Mouse (Mus musculus) heart, embryonic 16.5 days (tissue): ENCODE results near the gene Palld. TPM values are rescaled to one million over a fixed set of nuclear protein-coding genes. Genes with fewer than 3 reads are reported as not detected.

ENCODE experiments used
- ATAC-seq: fragments of 200-750 bp; cut with Nextera tagmentation; replicated peaks from 2 replicates; pipeline ENCODE4 v1.8.0; 2017; ENCODE audit warnings: moderate number of reproducible peaks; ENCODE audit not compliant: insufficient read depth, low FRiP score; ENCODE audit errors: extremely low read depth
- H3K27ac ChIP-seq: fragments of 300-500 bp; sonication (generic); 2 replicates; pipeline ENCODE4 v1.5.1; 2014; ENCODE audit warnings: mild to moderate bottlenecking, low read length, control low read depth, moderate library complexity
- H3K27me3 ChIP-seq: fragments of 300-500 bp; sonication (generic); 2 replicates; pipeline ENCODE4 v1.6.1; 2014; ENCODE audit warnings: low read length, mixed read lengths; ENCODE audit not compliant: control insufficient read depth, insufficient read depth
- H3K36me3 ChIP-seq: fragments of 300-500 bp; sonication (generic); 2 replicates; pipeline ENCODE4 v1.6.1; 2014; ENCODE audit not compliant: control insufficient read depth, insufficient read depth
- H3K4me1 ChIP-seq: fragments of 300-500 bp; sonication (generic); 2 replicates; pipeline ENCODE4 v1.6.1; 2014; ENCODE audit warnings: low read length, mixed read lengths; ENCODE audit not compliant: control insufficient read depth, insufficient read depth
- H3K4me2 ChIP-seq: fragments of 300-500 bp; sonication (generic); 2 replicates; pipeline ENCODE4 v1.6.1; 2014; ENCODE audit warnings: low read depth, mild to moderate bottlenecking, control low read depth, low read length
- H3K4me3 ChIP-seq: fragments of 300-500 bp; sonication (generic); 2 replicates; pipeline ENCODE4 v1.5.1; 2014; ENCODE audit warnings: mild to moderate bottlenecking, control low read depth, low read length
- H3K9ac ChIP-seq: fragments of 300-500 bp; sonication (generic); 2 replicates; pipeline ENCODE4 v1.6.1; 2014; ENCODE audit warnings: low read length, control low read depth
- H3K9me3 ChIP-seq: fragments of 300-500 bp; sonication (generic); replicated peaks from 2 replicates; pipeline ENCODE4 v1.6.1; 2016; ENCODE audit warnings: low read length; ENCODE audit not compliant: control insufficient read depth
- WGBS: fragments of 180-500 bp; shearing (Covaris S2); extraction: QIAGEN DNeasy Blood & Tissue Kit; methylation state at CpG from one replicate; pipeline ENCODE4 v1.1.7; 2014; 5-methylcytosine and 5-hydroxymethylcytosine counted together
- polyA plus RNA-seq: library from polyadenylated mRNA; unstranded; fragments of >200 nt; fragmentation: Nextera tagmentation; extraction: Ambion mirVana; gene quantifications from 2 replicates; pipeline ENCODE4 v1.2.1, GENCODE M21; 2015

The Palld gene
- polyA plus RNA-seq, 1 experiment from 2014 or later = 190 TPM

DNA sequence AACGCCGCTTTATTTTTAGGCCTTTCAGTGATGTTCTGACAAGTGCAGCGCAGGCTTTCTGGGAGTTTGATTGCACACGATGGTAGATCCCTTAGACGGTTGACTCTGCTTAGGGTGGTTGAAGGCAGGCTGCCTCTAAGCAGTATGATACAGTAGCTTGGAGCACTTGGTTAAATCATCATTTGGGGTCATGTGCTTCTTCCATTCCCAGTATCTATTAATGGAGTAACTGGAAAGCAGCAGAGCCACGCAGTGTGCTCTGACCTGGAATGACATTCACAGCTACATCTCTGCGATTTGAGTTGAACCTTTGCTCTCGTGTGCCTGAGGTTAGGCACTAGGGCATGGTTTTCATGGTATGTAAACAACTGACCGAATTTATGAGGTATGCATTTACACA lies 11.5 kb upstream of the Palld start:
- H3K9me3 ChIP-seq = no peaks in the 10 kb centered on the region
- 49% methylated on average over 9 of the region's 9 CpGs for WGBS
- peaks cover 23% of the 10 kb centered on the region for H3K4me1 ChIP-seq
- no peak overlapping the region for H3K4me3 ChIP-seq
- H3K4me2 ChIP-seq = peak overlapping the region; percentile 26
- H3K27ac ChIP-seq = peak overlapping the region; percentile 63
- no peaks in the 10 kb centered on the region for H3K27me3 ChIP-seq
- ATAC-seq = peak; percentile 32
- H3K9ac ChIP-seq = peak overlapping the region; percentile 20; the same call in 1 of the 2 replicates
- H3K36me3 ChIP-seq = no peaks in the 10 kb centered on the region

DNA sequence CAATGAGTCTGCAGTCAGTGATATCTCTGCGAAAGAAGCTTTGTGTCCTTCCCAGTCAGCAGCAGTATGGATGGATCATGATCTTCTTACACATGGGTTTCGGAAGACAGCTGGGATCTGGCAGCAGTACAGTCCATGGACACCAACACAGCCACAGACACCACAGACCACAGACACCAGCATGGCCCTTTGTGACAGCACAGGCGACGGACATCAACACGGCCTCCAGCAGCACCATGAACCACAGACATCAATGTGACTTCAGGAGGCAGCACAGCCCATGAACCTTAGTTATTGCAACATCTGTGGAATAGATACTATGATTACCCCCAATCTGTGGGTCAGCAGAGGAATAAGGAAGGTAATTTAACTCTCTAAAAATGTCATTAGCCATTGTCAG lies 10.3 kb upstream of the Palld start:
- WGBS = 91% methylated on average over 5 of the region's 5 CpGs
- H3K27me3 ChIP-seq = no peaks in the 10 kb centered on the region
- ATAC-seq = no peak

DNA sequence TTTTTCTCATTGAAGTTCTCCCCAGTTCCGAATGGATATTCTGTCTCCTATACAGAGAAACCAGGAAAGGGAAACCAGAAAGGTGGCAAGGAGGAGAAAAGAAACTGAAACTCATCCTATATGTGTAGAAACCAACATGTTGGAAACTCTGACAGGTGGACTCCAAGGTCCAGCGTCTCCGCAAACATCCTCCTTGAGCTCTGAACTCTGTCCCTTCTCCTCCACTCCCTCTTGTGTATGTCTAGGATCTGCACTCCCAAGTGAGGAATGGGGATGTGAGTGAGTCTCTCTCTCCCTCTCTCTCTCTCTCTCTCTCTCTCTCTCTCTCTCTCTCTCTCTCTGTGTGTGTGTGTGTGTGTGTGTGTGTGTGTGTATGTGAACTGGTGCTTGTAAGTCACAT lies 6.8 kb upstream of the Palld start:
- no peaks in the 10 kb centered on the region for H3K9me3 ChIP-seq
- peaks cover 27% of the 10 kb centered on the region for H3K4me1 ChIP-seq
- H3K4me2 ChIP-seq = peak overlapping the region; percentile 58; the same call in 1 of the 2 replicates
- 47% methylated on average over 3 of the region's 3 CpGs for WGBS
- H3K9ac ChIP-seq = no peak overlapping the region; the same call in 1 of the 2 replicates
- H3K27me3 ChIP-seq = no peaks in the 10 kb centered on the region
- peak overlapping the region; percentile 96 for H3K27ac ChIP-seq
- no peak overlapping the region for H3K4me3 ChIP-seq
- ATAC-seq = no peak
- H3K36me3 ChIP-seq = no peaks in the 10 kb centered on the region

More for the DNA sequence above, 10.3 kb upstream of the Palld start:
- Histone ChIP-seq H3K4me2 (no peak overlapping the region), H3K4me3 (no peak overlapping the region), H3K36me3 (no peaks in the 10 kb centered on the region), H3K9ac (no peak overlapping the region), H3K4me1 (peaks cover 28% of the 10 kb centered on the region), H3K27ac (no peak overlapping the region), H3K9me3 (no peaks in the 10 kb centered on the region)

DNA sequence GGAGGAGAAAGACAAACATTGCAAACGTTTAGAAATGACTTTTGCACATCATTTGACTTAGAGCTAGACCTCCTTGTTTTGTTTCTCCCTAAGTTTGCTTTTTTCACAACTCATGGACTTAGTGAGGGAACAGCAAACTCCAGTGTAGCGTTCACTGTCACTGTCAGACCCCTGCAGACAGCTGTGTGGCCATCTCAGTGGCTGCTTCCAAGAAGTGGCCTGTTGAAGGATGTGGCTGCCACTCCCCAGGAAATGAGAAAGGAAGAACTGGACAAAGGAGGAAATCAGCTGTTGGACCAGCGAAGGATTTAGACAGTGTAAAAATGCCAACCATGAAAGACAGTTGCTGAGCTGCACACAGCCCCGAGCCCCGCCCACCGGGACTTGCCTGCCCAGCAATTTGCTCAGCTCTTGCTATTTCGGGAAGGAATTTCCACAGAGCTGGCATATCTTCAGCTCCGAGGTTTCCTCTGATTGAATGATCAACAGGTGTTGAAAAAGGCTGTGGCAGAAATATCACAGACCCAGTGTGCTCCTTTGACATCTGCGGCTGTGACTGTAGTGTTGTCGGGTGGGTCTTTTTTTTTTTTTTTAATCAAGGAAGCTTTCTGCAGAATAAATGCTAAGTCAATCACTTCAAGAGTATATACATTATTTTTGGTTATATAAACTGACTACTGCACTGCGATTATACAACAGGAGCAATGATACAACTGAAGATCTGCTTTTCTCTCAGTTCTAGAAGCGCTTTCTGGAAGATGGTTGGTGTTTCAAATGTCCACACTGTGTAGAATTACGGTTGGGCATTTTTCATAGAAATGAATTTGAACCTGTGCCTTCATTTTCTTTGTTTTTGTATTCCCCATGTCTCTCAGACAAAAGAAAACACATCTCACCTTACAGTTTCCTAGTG lies 6.1 kb upstream of the Palld start:
- H3K4me3 ChIP-seq = peak overlapping the region; percentile 7
- peak overlapping the region; percentile 58 for H3K4me2 ChIP-seq
- peak overlapping the region; percentile 96 for H3K27ac ChIP-seq
- no peaks in the 10 kb centered on the region for H3K36me3 ChIP-seq
- ATAC-seq = peak; percentile 95
- peak overlapping the region; percentile 70 for H3K9ac ChIP-seq
- 15% methylated on average over 13 of the region's 13 CpGs for WGBS
- H3K4me1 ChIP-seq = peaks cover 27% of the 10 kb centered on the region
- no peaks in the 10 kb centered on the region for H3K27me3 ChIP-seq
- no peaks in the 10 kb centered on the region for H3K9me3 ChIP-seq

DNA sequence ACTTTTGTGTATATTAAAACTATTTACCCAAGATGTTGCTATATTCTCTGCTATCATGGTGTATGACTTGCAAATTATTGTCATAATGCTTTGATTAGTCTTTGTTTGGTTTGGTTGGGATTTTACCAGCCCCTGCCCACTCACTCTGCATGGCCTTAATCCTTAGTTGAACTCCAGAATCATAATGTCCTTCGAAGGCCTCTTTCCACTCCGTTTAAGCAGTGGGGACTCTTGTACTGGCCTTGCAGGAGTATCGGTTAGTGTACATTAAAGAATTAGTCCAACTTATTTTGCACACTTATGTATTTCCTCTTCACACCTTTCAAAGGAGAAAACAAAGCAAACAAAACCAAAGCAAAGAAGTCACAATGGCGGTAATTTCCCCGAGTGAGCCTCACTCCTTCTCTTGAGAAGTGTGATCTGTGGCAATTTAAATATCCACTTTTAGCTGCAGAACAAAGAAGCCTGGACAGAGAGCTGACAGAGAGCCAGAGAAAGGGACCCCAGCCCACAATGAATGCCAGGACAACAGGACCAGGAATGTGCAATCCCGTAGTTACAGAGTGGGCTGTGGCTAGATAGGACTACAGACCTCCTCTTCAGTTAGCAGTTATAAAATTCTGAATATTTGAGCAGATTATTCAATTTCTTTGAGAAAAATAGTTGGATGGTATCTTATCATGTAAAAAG lies 1.3 kb downstream of the Palld start:
- Histone ChIP-seq H3K27ac (peak overlapping the region; percentile 85), H3K9ac (peak overlapping the region; percentile 80), H3K27me3 (no peaks in the 10 kb centered on the region), H3K4me3 (peak overlapping the region; percentile 61), H3K36me3 (peaks cover 3% of the 10 kb centered on the region; the same call in 1 of the 2 replicates), H3K4me2 (peak overlapping the region; percentile 60), H3K9me3 (no peaks in the 10 kb centered on the region), H3K4me1 (peaks cover 20% of the 10 kb centered on the region)
- 42% methylated on average over 6 of the region's 6 CpGs for WGBS
- ATAC-seq = peak; percentile 53; the same call in 1 of the 2 replicates

DNA sequence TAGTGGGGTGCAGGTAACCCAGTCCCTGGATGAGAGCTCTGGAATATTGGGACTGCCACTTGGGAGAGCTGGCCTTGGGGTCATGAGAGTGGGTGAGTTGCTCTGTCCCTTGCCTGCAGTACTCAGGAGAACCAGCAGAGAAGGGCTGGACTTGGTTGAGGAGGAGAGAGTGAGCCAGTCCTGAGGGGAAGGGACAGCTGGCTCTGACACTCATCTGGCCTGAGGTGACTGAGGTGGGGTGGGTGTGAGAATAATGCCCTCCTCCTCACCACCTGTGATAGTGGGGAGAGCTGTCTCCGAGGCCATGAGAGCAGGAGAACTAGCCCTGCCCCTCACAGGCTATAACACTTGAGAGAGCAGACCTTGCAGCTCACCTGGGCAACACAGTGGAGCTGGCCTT lies 5.1 kb downstream of the Palld start:
- peak overlapping the region; percentile 22 for H3K27ac ChIP-seq
- H3K36me3 ChIP-seq = peaks cover 3% of the 10 kb centered on the region; the same call in 1 of the 2 replicates
- peak overlapping the region; percentile 24 for H3K4me3 ChIP-seq
- H3K9ac ChIP-seq = peak overlapping the region; percentile 1; the same call in 1 of the 2 replicates
- H3K9me3 ChIP-seq = no peaks in the 10 kb centered on the region
- no peak for ATAC-seq
- no peaks in the 10 kb centered on the region for H3K27me3 ChIP-seq
- H3K4me2 ChIP-seq = peak overlapping the region; percentile 54
- 35% methylated on average over 1 of the region's 1 CpGs for WGBS
- peaks cover 15% of the 10 kb centered on the region for H3K4me1 ChIP-seq

DNA sequence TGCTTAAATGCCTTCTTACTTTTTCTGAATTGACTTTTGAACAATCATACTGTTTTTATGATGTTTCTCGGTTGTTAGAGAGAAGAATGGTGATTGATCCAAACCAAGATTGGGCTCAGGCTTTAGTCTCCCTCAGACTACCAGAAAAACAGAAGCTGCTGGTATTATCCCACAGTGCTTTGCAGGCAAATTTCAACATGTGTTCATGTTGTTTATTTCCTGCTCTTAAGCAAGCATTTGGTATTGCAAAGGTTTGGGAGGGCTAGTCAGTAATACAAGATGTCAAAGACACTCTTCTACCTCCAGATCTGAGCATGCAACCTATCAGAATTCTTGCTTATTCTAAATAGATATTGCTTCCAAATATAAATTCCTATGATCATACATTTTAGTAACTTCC lies 5.7 kb downstream of the Palld start:
- no peaks in the 10 kb centered on the region for H3K9me3 ChIP-seq
- H3K27ac ChIP-seq = no peak overlapping the region
- no peak overlapping the region for H3K9ac ChIP-seq
- peak overlapping the region; percentile 46 for H3K4me2 ChIP-seq
- peaks cover 15% of the 10 kb centered on the region for H3K4me1 ChIP-seq
- H3K36me3 ChIP-seq = peaks cover 3% of the 10 kb centered on the region; the same call in 1 of the 2 replicates
- no peak overlapping the region for H3K4me3 ChIP-seq
- 83% methylated on average over 1 of the region's 1 CpGs for WGBS
- no peaks in the 10 kb centered on the region for H3K27me3 ChIP-seq
- no peak for ATAC-seq

DNA sequence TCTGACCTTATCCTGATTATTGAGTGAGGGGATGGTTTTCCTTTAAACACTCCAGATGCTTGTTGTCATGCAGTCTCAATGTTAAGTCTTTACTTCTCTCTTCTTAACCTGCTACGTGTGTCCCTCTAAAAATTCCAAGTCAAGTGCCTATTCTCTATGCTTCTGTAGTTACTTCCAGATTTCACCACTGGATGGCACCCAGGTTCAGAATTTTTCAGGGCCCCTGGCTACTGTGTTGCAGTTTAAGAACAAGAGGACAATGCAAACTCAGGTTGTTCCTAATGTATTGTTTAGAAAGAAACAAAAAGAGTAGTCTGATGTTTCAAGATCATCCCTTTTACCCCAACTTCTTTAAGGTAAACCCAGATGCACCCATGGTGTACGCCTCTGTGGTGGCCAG lies 8.4 kb downstream of the Palld start:
- ATAC-seq = 0 out of 2 replicates have a peak, but pooled peaks have one; percentile 52
- Histone ChIP-seq H3K27ac (peak overlapping the region; percentile 75; the same call in 1 of the 2 replicates), H3K27me3 (no peaks in the 10 kb centered on the region), H3K9me3 (no peaks in the 10 kb centered on the region), H3K4me3 (no peak overlapping the region), H3K36me3 (peaks cover 3% of the 10 kb centered on the region; the same call in 1 of the 2 replicates), H3K4me1 (peaks cover 15% of the 10 kb centered on the region), H3K4me2 (no peak overlapping the region), H3K9ac (no peak overlapping the region)
- 54% methylated on average over 2 of the region's 2 CpGs for WGBS
